Mouse (Mus musculus) hindbrain, embryonic 13.5 days (tissue): ENCODE results near the gene Ccdc169. TPM values are rescaled to one million over a fixed set of nuclear protein-coding genes. Genes with fewer than 3 reads are reported as not detected.

Source experiments
- ATAC-seq: fragments of 200-750 bp; cut with Nextera tagmentation; 2 replicates; pipeline ENCODE4 v1.8.0; 2017; ENCODE audit warnings: moderate TSS enrichment; ENCODE audit not compliant: low FRiP score
- H3K27ac ChIP-seq: fragments of 300-500 bp; sonication (generic); 2 replicates; pipeline ENCODE4 v1.5.1; 2015; ENCODE audit warnings: inconsistent platforms, mild to moderate bottlenecking, moderate library complexity
- H3K27me3 ChIP-seq: fragments of 300-500 bp; sonication (generic); 2 replicates; pipeline ENCODE4 v1.6.1; 2015; ENCODE audit warnings: mild to moderate bottlenecking, inconsistent platforms
- H3K36me3 ChIP-seq: fragments of 300-500 bp; sonication (generic); 2 replicates; pipeline ENCODE4 v1.6.1; 2015; ENCODE audit warnings: mild to moderate bottlenecking, inconsistent platforms
- H3K4me1 ChIP-seq: fragments of 300-500 bp; sonication (generic); replicated peaks from 2 replicates; pipeline ENCODE4 v1.6.1; 2015; ENCODE audit warnings: inconsistent platforms
- H3K4me2 ChIP-seq: fragments of 300-500 bp; sonication (generic); 2 replicates; pipeline ENCODE4 v1.6.1; 2015; ENCODE audit warnings: inconsistent platforms, mild to moderate bottlenecking, moderate library complexity
- H3K4me3 ChIP-seq: fragments of 300-500 bp; sonication (generic); 2 replicates; pipeline ENCODE4 v1.5.1; 2015; ENCODE audit warnings: mild to moderate bottlenecking, inconsistent platforms
- H3K9ac ChIP-seq: fragments of 300-500 bp; sonication (generic); 2 replicates; pipeline ENCODE4 v1.6.1; 2015; ENCODE audit warnings: mild to moderate bottlenecking, inconsistent platforms
- H3K9me3 ChIP-seq: fragments of 300-500 bp; sonication (generic); 2 replicates; pipeline ENCODE4 v1.6.1; 2016; ENCODE audit warnings: inconsistent platforms
- WGBS: fragments of 180-500 bp; shearing (Covaris S2); methylation state at CpG from one replicate; pipeline ENCODE4 v1.1.7; 2015; 5-methylcytosine and 5-hydroxymethylcytosine counted together
- polyA plus RNA-seq: library from polyadenylated mRNA; unstranded; fragments of >200 nt; fragmentation: Nextera tagmentation; extraction: Ambion mirVana; gene quantifications from 2 replicates; pipeline ENCODE4 v1.2.1, GENCODE M21; 2015

Gene Ccdc169
- polyA plus RNA-seq, 1 experiment from 2014 or later = 0.05 TPM

- Histone ChIP-seq H3K9me3 (no peaks in the 10 kb centered on the region), H3K36me3 (no peaks in the 10 kb centered on the region), H3K9ac (no peak overlapping the region), H3K27me3 (no peaks in the 10 kb centered on the region), H3K4me3 (no peak overlapping the region), H3K4me1 (no peaks in the 10 kb centered on the region), H3K27ac (no peak overlapping the region), H3K4me2 (no peak overlapping the region)
- ATAC-seq = no peak
- 90% methylated on average over 17 of the region's 17 CpGs for WGBS
Observed at GRCm38 (mm10) chr3:55106051-55106450, 31.1 kb upstream of the Ccdc169 start.

- WGBS = 78% methylated on average over 4 of the region's 4 CpGs
- Histone ChIP-seq H3K36me3 (no peaks in the 10 kb centered on the region), H3K9ac (no peak overlapping the region), H3K27me3 (no peaks in the 10 kb centered on the region), H3K27ac (no peak overlapping the region), H3K9me3 (no peaks in the 10 kb centered on the region), H3K4me1 (peaks cover 18% of the 10 kb centered on the region), H3K4me3 (no peak overlapping the region), H3K4me2 (no peak overlapping the region)
- ATAC-seq = no peak
Observed at GRCm38 (mm10) chr3:55109097-55109496, 28.0 kb upstream of the Ccdc169 start.

GRCm38 (mm10) chr3:55111935-55112709, 25.0 kb upstream of the Ccdc169 start, which contains the start of gene Spg20:
TSS of gene Spg20 (plus strand) at chr3:55112108.
- WGBS = 1% methylated on average over 58 of the region's 58 CpGs
- ATAC-seq = peak; percentile 96
- peak within 1 kb of the TSS; percentile 91 for H3K9ac ChIP-seq
- H3K27ac ChIP-seq = peak within 1 kb of the TSS; percentile 91
- peaks cover 6% of the 10 kb centered on the region for H3K36me3 ChIP-seq
- no peaks in the 10 kb centered on the region for H3K27me3 ChIP-seq
- H3K4me2 ChIP-seq = peak within 1 kb of the TSS; percentile 78
- H3K9me3 ChIP-seq = no peaks in the 10 kb centered on the region
- peaks cover 26% of the 10 kb centered on the region for H3K4me1 ChIP-seq
- H3K4me3 ChIP-seq = peak within 1 kb of the TSS; percentile 72

GRCm38 (mm10) chr3:55112710-55113415, 24.3 kb upstream of the Ccdc169 start:
- no peaks in the 10 kb centered on the region for H3K27me3 ChIP-seq
- WGBS = 52% methylated on average over 16 of the region's 16 CpGs
- H3K27ac ChIP-seq = peak overlapping the region; percentile 91
- peak overlapping the region; percentile 91 for H3K9ac ChIP-seq
- ATAC-seq = no peak
- peak overlapping the region; percentile 78 for H3K4me2 ChIP-seq
- no peaks in the 10 kb centered on the region for H3K9me3 ChIP-seq
- peak overlapping the region; percentile 72 for H3K4me3 ChIP-seq
- H3K4me1 ChIP-seq = peaks cover 26% of the 10 kb centered on the region
- peaks cover 13% of the 10 kb centered on the region for H3K36me3 ChIP-seq

GRCm38 (mm10) chr3:55114313-55115065, 22.6 kb upstream of the Ccdc169 start:
- H3K4me2 ChIP-seq = no peak overlapping the region
- H3K9me3 ChIP-seq = no peaks in the 10 kb centered on the region
- peaks cover 29% of the 10 kb centered on the region for H3K36me3 ChIP-seq
- no peak overlapping the region for H3K4me3 ChIP-seq
- no peaks in the 10 kb centered on the region for H3K27me3 ChIP-seq
- 72% methylated on average over 7 of the region's 7 CpGs for WGBS
- H3K9ac ChIP-seq = no peak overlapping the region
- no peak for ATAC-seq
- H3K27ac ChIP-seq = no peak overlapping the region
- H3K4me1 ChIP-seq = peaks cover 29% of the 10 kb centered on the region

GRCm38 (mm10) chr3:55115071-55115470, 22.1 kb upstream of the Ccdc169 start:
- no peak overlapping the region for H3K27ac ChIP-seq
- ATAC-seq = no peak
- peaks cover 29% of the 10 kb centered on the region for H3K4me1 ChIP-seq
- no peak overlapping the region for H3K4me3 ChIP-seq
- WGBS = 59% methylated on average over 1 of the region's 1 CpGs
- no peaks in the 10 kb centered on the region for H3K27me3 ChIP-seq
- no peak overlapping the region for H3K9ac ChIP-seq
- H3K36me3 ChIP-seq = peaks cover 32% of the 10 kb centered on the region
- no peaks in the 10 kb centered on the region for H3K9me3 ChIP-seq
- H3K4me2 ChIP-seq = no peak overlapping the region

GRCm38 (mm10) chr3:55115989-55116388, 21.1 kb upstream of the Ccdc169 start:
- H3K27ac ChIP-seq = no peak overlapping the region
- peaks cover 40% of the 10 kb centered on the region for H3K36me3 ChIP-seq
- no peaks in the 10 kb centered on the region for H3K9me3 ChIP-seq
- H3K4me2 ChIP-seq = no peak overlapping the region
- no peaks in the 10 kb centered on the region for H3K27me3 ChIP-seq
- H3K4me3 ChIP-seq = no peak overlapping the region
- no peak overlapping the region for H3K9ac ChIP-seq
- H3K4me1 ChIP-seq = peaks cover 29% of the 10 kb centered on the region
- no peak for ATAC-seq
- WGBS = 92% methylated on average over 8 of the region's 8 CpGs

GRCm38 (mm10) chr3:55119275-55119898, 17.8 kb upstream of the Ccdc169 start:
- Histone ChIP-seq H3K27me3 (no peaks in the 10 kb centered on the region), H3K9me3 (no peaks in the 10 kb centered on the region), H3K4me1 (peaks cover 9% of the 10 kb centered on the region), H3K27ac (no peak overlapping the region), H3K4me3 (no peak overlapping the region), H3K4me2 (no peak overlapping the region), H3K9ac (no peak overlapping the region), H3K36me3 (peaks cover 71% of the 10 kb centered on the region)
- 95% methylated on average over 6 of the region's 6 CpGs for WGBS
- no peak for ATAC-seq

- Histone ChIP-seq H3K4me2 (no peak overlapping the region), H3K4me3 (no peak overlapping the region), H3K36me3 (peaks cover 91% of the 10 kb centered on the region), H3K27me3 (no peaks in the 10 kb centered on the region), H3K9me3 (no peaks in the 10 kb centered on the region), H3K9ac (no peak overlapping the region), H3K4me1 (0 out of 2 replicates have a peak, but pooled peaks cover 3% of the 10 kb centered on the region), H3K27ac (no peak overlapping the region)
- ATAC-seq = no peak
- 94% methylated on average over 3 of the region's 3 CpGs for WGBS
Observed at GRCm38 (mm10) chr3:55122336-55122870, 14.7 kb upstream of the Ccdc169 start.

GRCm38 (mm10) chr3:55123064-55123463, 14.1 kb upstream of the Ccdc169 start:
- 0 out of 2 replicates have a peak, but pooled peaks cover 3% of the 10 kb centered on the region for H3K4me1 ChIP-seq
- no peak overlapping the region for H3K4me2 ChIP-seq

GRCm38 (mm10) chr3:55129181-55129692, 7.9 kb upstream of the Ccdc169 start:
- Histone ChIP-seq H3K4me3 (no peak overlapping the region), H3K27ac (no peak overlapping the region), H3K27me3 (no peaks in the 10 kb centered on the region), H3K4me2 (no peak overlapping the region), H3K4me1 (no peaks in the 10 kb centered on the region), H3K9ac (no peak overlapping the region), H3K9me3 (no peaks in the 10 kb centered on the region), H3K36me3 (peaks cover 89% of the 10 kb centered on the region)
- no peak for ATAC-seq
- WGBS = 86% methylated on average over 4 of the region's 4 CpGs

More at GRCm38 (mm10) chr3:55123064-55123463, 14.1 kb upstream of the Ccdc169 start:
- peaks cover 91% of the 10 kb centered on the region for H3K36me3 ChIP-seq
- no peak overlapping the region for H3K4me3 ChIP-seq
- H3K9ac ChIP-seq = no peak overlapping the region
- no peaks in the 10 kb centered on the region for H3K27me3 ChIP-seq
- H3K9me3 ChIP-seq = no peaks in the 10 kb centered on the region
- H3K27ac ChIP-seq = no peak overlapping the region
- WGBS = 95% methylated on average over 4 of the region's 4 CpGs
- ATAC-seq = no peak
